Mouse (Mus musculus) ES-E14 (cell line): ENCODE data around the gene Ugt1a8.

Source experiments
- CHD2 ChIP-seq: IDR thresholded peaks from 2 replicates; pipeline ENCODE4 v1.6.1; 2014; ENCODE audit warnings: mild to moderate bottlenecking, low read depth, low read length, inconsistent platforms
- HCFC1 ChIP-seq: IDR thresholded peaks from 2 replicates; pipeline ENCODE4 v1.6.1; 2012; ENCODE audit warnings: low read length, inconsistent platforms, borderline replicate concordance; ENCODE audit not compliant: insufficient read depth
- MAFK ChIP-seq: IDR thresholded peaks from 2 replicates; pipeline ENCODE4 v1.6.1; 2014; ENCODE audit warnings: mild to moderate bottlenecking, low read depth, low read length, inconsistent platforms; ENCODE audit not compliant: insufficient read depth
- ZC3H11A ChIP-seq: IDR thresholded peaks from 2 replicates; pipeline ENCODE4 v1.6.1; 2012; ENCODE audit warnings: low read depth, mild to moderate bottlenecking, inconsistent platforms, low read length, borderline replicate concordance
- ZNF384 ChIP-seq: IDR thresholded peaks from 2 replicates; pipeline ENCODE4 v1.6.1; 2012; ENCODE audit warnings: low read depth, low read length, inconsistent platforms

- TF ChIP-seq MAFK (no peak), HCFC1 (no peak), ZC3H11A (no peak), ZNF384 (no peak), CHD2 (no peak)
These were observed 7.4 kb downstream of the Ugt1a8 start, which contains the start of gene Ugt1a7c for GRCm38 (mm10) chr1:88094941-88095492.
